Mouse (Mus musculus): ENCODE measurements around the gene Serpina3g.
"Not testable (repeated sequence)": the region's sequence is repeated elsewhere in the genome, so short reads cannot be mapped to it uniquely, and the experiment has no call there.

Serpina3g gene

DNA sequence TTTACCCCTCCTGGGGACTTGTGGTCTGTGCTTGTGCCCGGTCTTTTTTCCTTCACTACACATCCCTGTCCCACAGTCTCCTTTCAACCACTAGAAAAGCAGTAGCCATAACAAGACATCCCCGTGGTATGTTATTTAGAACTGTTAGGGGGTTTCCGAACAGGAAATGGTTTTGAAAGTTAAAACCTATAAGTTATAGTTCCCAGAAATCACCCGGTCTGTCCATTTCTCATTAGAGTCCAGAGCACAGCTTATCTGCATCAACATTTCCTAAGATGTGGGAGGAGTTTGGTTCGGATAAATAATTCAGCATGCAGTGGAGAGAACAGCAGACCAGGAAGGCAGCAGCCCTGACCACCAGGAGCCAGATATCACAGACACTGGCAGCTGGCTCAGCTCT, at the start of gene Serpina3g:
Gene Serpina3g, plus strand, starts transcription at position 331 of the 400 bp plus-strand sequence.
- DNase-seq (ENCODE audit: low spot score in 2 of 2) = no peak

DNA sequence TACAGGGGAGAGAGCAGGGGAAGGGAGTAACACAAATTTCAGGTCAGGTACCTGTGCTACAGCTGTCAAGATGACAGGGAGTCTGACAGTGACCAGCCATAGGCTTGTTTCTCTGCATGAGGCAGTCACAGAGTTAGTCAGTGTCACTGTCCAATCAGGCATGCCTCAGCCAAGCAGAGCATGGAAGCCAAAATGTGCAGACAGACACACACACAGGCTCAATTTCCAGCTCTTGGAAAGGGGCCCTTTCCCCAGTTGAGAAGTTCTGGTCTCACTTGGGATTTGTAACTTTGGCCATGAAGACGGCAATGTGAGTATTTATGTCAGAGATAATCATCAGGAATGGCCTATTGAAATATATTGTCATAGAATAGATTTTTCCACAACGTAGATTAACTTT, 46.8 kb upstream of the Serpina3g start:
- no peak for DNase-seq (ENCODE audit: low spot score in 2 of 2)

DNA sequence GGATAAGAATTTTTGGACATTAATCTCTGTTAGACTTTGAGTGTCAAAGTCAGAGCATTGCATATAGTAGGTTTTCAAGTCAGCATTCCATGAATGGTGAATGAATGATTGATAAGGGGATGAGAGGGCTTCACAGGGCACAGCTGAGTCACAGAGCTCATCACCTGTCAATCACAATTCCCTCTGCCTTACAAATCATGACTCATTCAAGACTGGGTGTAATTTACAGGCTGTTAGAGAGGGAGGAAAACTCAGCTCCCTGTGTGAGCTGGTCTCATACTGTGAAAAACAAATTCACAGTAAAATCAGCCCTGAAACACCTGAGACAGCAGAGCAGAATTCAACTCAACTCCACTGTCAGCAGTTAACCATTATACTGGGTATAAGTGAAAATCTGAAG, 45.2 kb upstream of the Serpina3g start:
- no peak for DNase-seq (ENCODE audit: low spot score in 2 of 2)

DNA sequence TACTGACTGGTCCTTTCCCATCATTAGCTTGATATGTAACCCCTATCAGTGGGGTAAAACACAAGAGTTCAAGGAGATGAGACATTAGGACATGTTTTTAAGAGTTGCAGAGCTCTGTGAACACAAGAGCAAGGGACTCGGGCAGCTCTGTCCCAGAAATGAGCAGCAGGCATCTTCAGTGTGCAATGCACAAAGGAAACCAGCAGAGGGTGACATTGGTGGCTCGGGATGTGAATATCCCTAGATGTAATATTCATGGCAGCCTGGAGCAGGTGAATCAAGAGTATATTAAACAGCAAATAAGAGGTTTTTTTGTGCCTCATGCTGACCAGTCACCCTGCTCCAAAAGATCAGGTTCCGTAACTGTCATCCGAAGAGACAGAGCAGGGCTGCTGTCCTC, 26.9 kb upstream of the Serpina3g start:
- DNase-seq (ENCODE audit: low spot score in 2 of 2) = no peak

DNA sequence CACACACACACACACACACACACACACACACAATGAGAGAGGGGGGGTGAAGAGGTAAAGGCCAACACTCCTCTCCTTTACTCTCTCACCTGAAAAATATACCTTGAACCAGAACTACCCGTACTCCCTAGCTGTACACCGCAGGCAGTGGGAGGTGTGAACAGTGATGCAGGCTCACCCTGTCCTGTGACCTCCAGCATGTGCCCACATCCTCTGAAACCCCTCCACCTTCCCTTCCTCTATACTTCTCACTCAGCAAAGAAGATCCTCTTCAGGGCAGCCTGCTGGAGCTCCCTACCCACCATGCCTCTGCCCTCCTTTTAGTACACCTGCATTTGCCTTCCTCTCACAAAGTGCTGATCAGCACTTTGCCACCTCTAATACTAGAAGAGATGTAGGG, 26.2 kb upstream of the Serpina3g start:
- no peak for DNase-seq (ENCODE audit: low spot score in 2 of 2)

DNA sequence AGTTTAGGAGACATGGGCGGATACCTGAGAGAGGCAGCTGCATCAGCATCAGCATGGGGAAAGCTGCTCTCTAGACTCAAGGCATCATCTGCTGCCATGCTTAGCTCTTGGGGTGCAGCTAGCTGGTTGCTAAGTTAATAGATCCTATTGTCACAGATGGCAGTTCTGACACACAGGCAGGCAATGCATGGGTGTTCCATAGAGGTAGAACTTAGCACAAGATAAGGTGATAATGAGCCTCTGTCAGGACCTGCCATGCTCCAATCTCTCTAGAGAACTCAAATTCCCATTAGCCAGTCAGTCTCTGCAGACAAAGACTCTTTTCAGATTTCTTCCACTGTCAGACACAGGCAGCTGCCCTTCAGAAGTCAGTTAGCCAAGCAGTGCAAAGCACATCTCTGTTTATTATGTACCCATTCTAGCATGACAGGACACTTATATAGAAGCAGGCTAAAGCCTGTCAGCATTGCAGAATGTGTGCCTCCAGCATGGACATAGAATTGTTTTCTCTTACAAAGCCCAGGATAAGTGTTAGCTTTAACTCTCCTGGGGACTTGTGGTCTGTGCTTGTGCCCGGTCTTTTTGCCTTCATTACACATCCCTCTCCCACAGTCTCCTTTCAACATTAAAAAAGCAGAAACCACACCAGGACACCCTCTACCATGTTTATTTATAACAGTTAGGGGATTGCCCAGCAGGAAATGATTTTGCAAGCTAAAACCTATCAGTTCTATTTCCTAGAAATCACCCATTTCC, 22.2 kb upstream of the Serpina3g start:
- no peak for DNase-seq (ENCODE audit: low spot score in 2 of 2)

DNA sequence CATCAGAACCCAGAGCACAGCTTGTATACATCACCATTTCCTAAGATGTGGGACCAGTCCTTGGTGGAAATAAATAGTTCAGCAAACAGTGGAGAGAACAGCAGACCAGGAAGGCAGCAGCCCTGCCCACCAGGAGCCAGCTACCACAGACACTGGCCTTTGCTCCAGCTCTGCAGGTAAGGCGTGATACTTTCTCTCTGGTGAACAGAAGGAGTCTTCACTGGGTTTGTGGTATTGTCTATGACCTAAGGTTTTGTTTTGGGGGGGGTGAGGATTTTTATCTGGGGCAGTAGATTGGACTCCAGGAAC, 21.6 kb upstream of the Serpina3g start, which contains the start of gene Serpina3f:
Gene Serpina3f, plus strand, starts transcription at position 100 of the 309 bp plus-strand sequence.
- DNase-seq (ENCODE audit: low spot score in 2 of 2) = no peak

DNA sequence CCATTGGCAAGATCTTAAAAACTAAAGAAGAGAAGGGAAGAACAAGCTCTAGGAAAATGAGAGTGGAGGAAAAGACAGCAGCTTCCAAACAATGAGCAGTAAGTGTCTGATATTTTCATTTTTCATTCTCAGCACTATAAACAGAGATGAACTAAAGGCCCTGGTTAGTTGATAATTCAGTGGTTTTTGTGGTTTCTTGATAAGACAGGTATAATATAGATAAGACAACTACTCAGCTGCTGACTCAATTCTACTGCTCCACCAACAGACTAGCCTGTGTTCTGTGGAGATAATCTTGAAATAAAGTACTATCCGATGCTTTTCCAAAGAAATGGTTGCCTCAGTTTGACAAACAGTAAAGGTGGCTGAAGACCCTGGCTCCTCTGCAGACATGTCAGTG, 20.8 kb upstream of the Serpina3g start:
- DNase-seq (ENCODE audit: low spot score in 2 of 2) = no peak

DNA sequence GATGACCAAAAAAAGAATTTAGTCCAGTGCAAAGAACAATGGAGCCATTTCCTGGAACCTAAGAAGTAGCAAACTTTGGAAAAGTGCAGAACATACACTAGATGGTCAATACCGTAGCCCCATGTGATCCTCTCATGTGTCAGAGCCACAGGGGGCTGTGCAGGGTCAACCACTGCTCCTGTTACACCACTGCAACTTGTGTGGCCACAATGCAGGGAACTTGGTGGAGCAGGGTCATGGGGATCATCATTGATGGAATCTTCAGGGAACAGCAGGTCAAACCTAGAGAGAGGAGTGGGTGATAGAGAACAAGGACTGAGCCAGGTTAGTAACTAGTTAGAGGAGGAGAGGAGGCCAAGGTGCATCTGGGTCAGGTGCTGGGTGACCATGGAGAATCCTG, 14.4 kb upstream of the Serpina3g start:
- DNase-seq (ENCODE audit: low spot score in 2 of 2) = no peak

DNA sequence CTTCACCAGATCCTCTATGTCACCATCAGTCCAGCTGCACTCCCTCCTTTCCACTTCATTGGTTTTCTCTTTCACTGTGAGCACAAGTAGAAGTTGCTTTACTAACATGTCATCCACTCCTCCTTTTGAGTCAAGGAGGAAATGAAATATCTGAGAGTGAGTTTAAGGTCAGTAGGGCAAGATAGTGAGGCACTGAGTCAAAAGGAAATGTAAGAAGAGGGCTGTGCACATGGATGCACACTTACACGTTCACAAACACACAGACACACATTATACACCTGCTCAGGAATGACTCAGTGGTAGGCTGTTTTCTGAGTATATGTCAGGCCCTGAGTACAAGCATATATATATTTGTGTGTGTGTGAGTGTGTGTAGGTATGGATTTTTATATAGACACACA, 12.4 kb upstream of the Serpina3g start:
- no peak for DNase-seq (ENCODE audit: low spot score in 2 of 2)

DNA sequence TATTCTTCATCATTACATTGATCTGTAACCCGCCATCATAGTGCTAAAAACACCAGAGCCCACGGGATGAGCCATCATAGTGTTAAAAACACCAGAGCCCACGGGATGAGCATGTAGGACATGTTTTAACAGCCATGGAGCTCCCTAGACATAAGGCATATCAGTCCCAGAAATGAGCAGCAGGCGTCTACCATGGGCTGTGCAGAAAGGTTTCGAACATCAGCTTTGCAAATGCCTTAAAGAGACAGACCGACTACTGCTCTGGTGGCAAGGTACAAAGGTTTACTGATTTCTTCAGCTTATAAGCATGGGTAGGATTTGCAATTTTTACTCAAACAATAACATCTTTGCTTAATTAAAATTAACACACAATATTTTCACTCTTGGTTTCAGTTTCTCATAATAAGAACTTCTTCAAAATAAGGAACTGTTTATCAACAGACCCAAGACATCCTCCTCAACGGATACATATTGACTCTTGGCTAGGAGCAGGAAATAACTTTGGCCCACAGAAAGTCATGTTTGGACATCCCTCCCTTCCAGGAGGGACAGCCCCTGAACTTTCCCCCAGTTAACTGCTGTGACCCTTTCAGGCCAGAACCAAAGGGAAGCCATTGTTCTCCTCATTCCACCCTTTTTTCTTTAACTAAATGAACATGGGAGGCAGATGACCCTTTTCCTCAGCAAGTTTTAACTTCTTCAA, 11.3 kb upstream of the Serpina3g start:
- DNase-seq (ENCODE audit: low spot score in 2 of 2) = peak; percentile 26 to 48

DNA sequence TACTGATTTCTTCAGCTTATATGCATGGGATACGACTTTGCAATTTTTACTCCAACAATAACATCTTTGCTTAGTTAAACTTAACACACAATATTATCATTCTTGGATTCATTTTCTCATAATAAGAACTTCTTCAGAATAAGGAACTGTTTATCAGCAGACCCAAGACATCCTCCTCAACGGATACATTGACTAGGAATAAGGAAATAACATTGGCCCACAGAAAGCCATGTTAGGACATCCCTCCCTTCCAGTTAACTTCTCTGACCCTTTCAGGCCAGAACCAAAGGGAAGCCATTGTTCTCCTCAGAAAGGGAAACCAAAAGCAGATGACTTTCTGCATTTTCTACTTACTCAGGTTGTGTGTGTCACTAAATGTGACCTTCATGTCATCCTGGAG, 5.3 kb upstream of the Serpina3g start:
- no peak for DNase-seq (ENCODE audit: low spot score in 2 of 2)

DNA sequence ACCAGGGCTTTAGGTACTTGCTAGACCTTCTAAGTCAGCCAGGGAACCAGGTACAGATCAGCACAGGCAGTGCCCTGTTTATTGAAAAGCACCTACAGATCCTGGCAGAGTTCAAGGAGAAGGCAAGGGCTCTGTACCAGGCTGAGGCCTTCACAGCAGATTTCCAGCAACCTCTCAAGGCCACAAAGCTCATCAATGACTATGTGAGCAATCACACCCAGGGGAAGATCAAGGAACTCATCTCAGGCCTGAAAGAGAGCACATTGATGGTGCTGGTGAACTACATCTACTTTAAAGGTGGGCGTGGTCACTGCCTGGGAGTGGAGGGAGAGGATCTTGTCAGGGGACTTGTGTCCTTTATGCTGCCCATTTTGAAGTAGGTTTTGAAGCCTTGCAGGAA, 2.0 kb downstream of the Serpina3g start:
- not testable (repeated sequence) for DNase-seq (ENCODE audit: low spot score in 2 of 2)

DNA sequence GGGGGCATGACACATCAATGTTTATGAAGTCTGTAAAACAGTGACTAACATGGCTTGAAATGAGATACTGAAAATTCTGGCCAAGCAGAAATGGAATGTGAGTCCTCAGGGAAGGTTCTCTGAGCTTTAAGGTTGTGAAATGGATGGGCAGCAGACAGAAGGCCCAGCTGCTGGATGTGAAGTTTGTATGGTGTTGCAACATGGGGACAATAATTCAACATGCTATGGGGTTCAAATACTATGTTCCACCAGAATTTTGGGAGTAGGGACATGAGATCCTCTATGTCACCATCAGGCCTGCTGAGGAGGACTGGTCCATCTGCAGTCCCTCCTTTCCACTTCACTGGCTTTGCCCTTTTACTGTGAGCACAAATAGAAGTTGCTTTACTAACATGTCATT, 7.3 kb downstream of the Serpina3g start:
- DNase-seq (ENCODE audit: low spot score in 2 of 2) = peak; percentile 13 to 33

DNA sequence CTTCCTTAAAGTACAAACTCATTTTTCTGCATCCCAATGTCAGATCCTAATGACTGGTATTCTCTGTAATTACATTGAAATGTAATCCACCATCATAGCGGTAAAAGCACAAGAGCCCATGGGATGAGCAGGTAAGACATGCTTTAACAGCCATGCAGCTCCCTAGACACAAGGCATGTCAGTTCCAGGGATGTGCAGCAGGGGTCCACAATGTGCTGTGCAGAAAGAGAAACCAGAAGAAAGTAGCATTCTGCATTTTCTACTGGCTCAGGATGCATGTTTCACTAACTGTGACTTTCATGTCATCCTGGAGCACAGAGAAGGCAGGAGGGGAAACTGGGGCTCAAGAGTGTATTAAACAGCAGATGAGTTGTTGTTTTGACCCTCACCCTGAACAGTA, 9.0 kb downstream of the Serpina3g start:
- no peak for DNase-seq (ENCODE audit: low spot score in 2 of 2)

DNA sequence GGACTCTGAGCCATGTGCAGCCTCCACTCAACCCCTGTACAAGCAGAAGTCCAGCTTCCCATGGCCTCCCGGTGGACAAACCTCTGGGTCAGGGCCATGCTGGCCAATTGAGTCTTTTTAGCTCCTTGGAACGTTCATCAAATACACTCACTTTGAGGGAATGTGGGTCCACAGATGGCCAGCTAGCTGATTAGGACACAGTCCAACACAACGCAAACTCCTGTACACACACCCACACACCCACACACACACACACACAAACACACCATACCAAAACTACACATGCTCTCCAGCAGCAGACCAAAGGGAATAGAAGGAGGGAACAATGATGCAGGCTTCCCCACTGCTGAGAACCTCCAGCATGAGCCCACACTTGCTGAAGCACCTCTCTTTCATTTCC, 9.6 kb downstream of the Serpina3g start:
- DNase-seq (ENCODE audit: low spot score in 2 of 2) = peak; percentile 44 to 61

DNA sequence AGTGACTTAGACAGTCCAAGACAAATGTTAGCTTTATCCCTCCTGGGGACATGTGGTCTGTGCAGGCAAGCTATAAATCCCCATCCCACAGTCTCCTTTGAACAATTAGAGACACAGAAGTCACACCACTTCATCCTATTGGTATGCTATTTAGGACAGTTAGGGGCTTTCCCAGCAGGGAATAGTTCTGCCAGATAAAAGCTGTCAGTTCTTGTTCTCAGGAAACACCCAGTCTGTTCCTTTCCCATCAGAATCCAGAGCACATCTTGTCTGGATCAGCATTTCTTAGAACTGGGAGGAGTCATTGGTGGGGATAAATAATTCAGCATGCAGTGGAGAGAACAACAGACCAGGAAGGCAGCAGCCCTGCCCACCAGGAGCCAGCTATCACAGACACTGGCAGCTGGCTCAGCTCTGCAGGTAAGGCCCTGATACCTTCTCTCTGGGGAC, 11.5 kb downstream of the Serpina3g start:
- DNase-seq (ENCODE audit: low spot score in 2 of 2) = peak in 1 of 2 experiments; percentile 42

DNA sequence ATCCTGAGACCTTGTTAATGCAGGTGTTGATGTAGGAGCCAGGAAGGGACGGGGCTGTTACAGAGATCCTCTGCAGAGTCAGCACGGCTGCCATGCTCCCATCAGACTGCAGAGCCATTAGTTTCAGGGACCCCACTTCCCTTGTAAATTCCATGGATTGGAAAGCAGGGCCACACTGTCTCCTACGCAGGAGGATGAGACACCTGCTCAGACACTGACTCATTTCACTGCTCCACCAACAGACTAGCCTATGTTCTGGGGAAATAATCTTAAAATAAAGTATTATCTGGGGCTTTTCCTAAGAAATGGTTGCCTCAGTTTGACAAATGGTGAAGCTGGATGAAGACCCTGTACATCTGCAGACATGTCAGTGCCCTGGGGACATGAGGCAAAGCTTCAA, 12.2 kb downstream of the Serpina3g start:
- no peak for DNase-seq (ENCODE audit: low spot score in 2 of 2)

DNA sequence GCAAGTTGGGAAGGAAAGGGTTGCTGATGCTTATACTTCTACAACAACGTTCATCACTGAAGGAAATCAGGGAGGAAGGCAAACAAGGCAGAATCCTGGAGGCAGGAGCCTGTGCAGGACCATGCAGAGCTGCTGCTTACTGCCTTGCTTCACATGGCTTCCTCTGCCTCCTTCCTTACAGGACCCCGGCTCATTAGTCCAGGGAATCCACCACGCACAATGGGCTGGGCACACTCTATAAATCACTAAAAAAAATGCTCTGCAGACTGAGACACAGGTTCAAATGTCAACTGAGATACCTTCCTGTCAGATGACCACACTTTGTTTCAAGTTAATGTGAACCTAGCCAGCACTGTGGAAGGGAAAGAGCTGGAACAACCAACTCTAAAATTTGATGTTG, 25.0 kb downstream of the Serpina3g start:
- no peak for DNase-seq (ENCODE audit: low spot score in 2 of 2)

DNA sequence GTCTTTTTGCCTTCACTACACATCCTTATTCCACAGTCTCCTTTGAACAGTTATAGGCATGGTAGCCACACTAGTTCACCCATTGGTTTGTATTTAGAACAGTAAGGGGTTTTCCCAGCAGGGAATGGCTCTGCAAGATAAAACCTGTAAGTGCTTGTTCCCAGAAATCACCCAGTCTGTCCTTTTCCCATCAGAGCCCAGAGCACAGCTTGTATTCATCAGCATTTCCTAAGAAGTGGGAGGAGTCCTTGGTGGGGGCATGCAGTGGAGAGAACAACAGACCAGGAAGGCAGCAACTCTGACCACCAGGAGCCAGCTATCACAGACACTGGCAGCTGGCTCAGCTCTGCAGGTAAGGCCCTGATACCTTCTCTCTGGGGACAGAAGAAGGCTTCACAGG, 26.8 kb downstream of the Serpina3g start, which contains the start of gene Serpina3i:
Gene Serpina3i, plus strand, starts transcription at position 260 of the 400 bp plus-strand sequence.
- peak in 1 of 2 experiments; percentile 20 for DNase-seq (ENCODE audit: low spot score in 2 of 2)

DNA sequence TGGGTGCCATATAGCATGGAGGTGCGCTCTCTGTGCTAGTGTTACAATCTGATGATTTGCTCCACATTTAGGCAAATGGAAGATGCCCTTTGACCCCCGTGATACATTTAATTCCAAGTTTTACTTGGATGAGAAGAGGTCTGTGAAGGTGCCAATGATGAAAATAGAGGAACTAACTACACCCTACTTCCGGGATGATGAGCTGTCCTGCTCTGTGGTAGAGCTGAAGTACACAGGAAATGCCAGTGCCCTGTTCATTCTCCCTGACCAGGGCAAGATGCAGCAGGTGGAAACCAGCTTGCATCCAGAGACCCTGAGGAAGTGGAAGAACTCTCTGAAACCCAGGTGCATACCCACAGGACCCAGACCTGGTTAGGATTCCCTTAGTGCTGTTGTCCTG, 30.3 kb downstream of the Serpina3g start:
- no peak for DNase-seq (ENCODE audit: low spot score in 2 of 2)

DNA sequence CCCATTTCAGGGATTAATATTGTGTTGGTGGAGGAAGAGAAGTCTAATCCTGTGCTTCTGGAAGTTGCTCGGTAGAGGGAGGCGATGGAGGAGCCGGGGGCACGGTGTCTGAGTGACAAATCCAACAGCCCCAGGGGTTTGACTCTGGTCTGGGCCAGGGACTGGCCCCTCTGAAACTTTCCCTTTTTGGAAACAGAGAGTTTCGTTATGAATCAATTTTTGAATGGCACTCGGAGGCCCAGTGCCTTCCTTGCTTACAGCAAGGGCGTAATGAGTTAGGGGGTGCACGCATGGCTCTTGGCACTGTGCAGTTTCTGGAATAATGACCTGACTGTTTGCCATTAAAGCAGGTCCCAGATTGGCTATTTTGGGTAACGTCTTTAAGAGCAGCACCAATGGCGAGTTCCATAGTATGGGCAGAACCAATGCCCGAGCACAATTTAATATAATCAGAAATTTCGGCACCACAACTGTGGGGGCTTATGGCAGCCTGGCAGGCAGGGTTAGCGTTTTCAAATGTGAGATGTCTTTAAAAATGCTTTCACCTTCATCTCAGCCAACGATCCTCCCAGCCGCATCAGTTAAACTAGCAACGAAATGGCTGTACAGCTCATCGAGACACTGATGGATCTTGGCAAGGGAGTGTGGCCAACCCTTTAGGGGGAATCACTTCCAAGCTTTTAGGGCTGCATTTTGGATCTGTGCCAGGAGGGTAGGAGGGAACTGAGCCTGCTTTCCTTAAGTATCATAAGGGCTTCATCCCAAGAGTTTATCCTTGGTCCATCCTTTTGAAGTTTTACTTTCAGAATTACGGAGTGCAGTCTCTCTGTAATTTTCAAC, 42.4 kb downstream of the Serpina3g start:
- no peak for DNase-seq (ENCODE audit: low spot score in 2 of 2)
